Mouse (Mus musculus): ENCODE measurements around the gene Alg9. TPM values are rescaled to one million over a fixed set of nuclear protein-coding genes. Genes with fewer than 3 reads are reported as not detected.

Gene Alg9
- polyA plus RNA-seq, 1 experiment = 23.2 TPM

DNA sequence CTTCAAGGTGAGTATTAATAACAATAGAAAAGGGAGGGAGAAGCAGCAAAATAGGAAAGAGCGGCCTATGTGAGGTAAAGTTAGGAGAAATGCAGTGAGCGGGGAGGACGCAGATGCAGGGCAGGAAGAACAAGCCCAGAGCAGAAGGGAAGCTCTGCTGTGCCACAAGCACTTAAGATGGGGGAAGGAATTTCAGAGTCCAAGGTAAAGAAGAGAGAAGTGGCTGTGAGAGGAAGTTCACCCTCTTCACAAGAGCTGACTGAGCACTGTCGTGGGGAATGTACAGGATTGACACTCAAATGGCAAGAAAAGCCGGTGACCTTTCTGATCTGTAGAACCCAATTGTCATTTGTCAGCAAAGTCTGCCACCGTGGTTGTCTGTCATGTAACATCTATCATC lies 43.2 kb downstream of the Alg9 start:
- no peaks in the 10 kb centered on the region for H3K27me3 ChIP-seq (ENCODE audit: control insufficient read depth, insufficient read depth, low read length)
- no peak for DNase-seq
- 52% methylated on average over 6 of the region's 6 CpGs for WGBS
- H3K4me3 ChIP-seq (ENCODE audit: control insufficient read depth, insufficient read depth, low read length) = no peak overlapping the region
- H3K27ac ChIP-seq (ENCODE audit: control insufficient read depth, insufficient read depth, low read length) = no peak overlapping the region
- TF ChIP-seq CTCF (IDR thresholded peaks at IDR 0.05; ENCODE audit: borderline replicate concordance, control insufficient read depth, extremely low read depth, insufficient read depth, low read length, poor library complexity) = no peak
- no peak for TF ChIP-seq POLR2A (IDR thresholded peaks at IDR 0.05; ENCODE audit: control insufficient read depth, extremely low read depth, insufficient read depth, low read length, poor library complexity)
- 0 out of 2 replicates have a peak, but pooled peaks cover 4% of the 10 kb centered on the region for H3K4me1 ChIP-seq (replicated peaks; ENCODE audit: control insufficient read depth, insufficient read depth, low read length)
- H3K36me3 ChIP-seq (ENCODE audit: control insufficient read depth, insufficient read depth, low read length) = no peaks in the 10 kb centered on the region

DNA sequence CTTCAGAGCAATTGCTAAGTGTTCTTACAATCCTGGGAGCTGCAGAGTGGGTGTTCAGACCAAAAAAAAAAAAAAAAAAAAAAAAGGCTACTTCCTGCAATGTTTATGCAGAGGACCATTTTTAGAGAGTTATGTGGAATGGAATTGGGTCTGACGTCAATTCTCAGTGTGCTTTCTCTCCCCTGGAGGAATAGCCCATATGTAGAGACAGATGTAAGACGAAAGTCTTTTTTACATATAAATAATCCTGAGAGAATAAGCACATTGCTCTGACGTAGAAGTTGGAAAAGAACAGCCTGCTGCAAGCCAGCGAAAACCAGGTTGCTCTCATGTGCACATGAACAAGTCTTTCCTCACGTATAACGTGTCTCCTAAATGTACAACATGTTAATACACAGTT lies 44.9 kb downstream of the Alg9 start:
- Histone ChIP-seq H3K27ac (ENCODE audit: control insufficient read depth, insufficient read depth, low read length) (no peak overlapping the region), H3K4me3 (ENCODE audit: control insufficient read depth, insufficient read depth, low read length) (no peak overlapping the region), H3K36me3 (ENCODE audit: control insufficient read depth, insufficient read depth, low read length) (no peaks in the 10 kb centered on the region), H3K27me3 (ENCODE audit: control insufficient read depth, insufficient read depth, low read length) (no peaks in the 10 kb centered on the region), H3K4me1 (replicated peaks; ENCODE audit: control insufficient read depth, insufficient read depth, low read length) (0 out of 2 replicates have a peak, but pooled peaks cover 4% of the 10 kb centered on the region)
- TF ChIP-seq CTCF (IDR thresholded peaks at IDR 0.05; ENCODE audit: borderline replicate concordance, control insufficient read depth, extremely low read depth, insufficient read depth, low read length, poor library complexity) = no peak
- TF ChIP-seq POLR2A (IDR thresholded peaks at IDR 0.05; ENCODE audit: control insufficient read depth, extremely low read depth, insufficient read depth, low read length, poor library complexity) = no peak
- no peak for DNase-seq
- WGBS = 96% methylated on average over 6 of the region's 6 CpGs

DNA sequence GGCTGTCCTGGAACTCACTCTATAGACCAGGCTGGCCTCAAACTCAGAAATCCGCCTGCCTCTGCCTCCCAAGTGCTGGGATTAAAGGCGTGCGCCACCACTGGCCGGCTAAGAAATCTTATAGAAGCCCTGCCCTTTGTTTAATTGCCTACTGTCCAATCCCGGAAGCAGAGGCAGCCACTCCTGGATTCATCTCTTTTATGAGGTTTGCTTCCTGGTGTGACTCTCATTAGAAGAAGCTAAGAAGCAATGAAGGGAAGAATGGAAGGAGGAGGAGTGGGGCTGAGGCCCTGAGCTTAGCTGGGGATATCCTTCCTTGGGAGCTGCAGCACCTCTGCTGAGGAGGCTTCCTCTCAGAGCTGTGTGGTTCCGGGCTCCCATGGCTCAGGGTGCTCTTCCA lies 46.8 kb downstream of the Alg9 start:
- Histone ChIP-seq H3K4me3 (ENCODE audit: control insufficient read depth, insufficient read depth, low read length) (no peak overlapping the region), H3K27me3 (ENCODE audit: control insufficient read depth, insufficient read depth, low read length) (no peaks in the 10 kb centered on the region), H3K27ac (ENCODE audit: control insufficient read depth, insufficient read depth, low read length) (no peak overlapping the region), H3K4me1 (replicated peaks; ENCODE audit: control insufficient read depth, insufficient read depth, low read length) (0 out of 2 replicates have a peak, but pooled peaks cover 4% of the 10 kb centered on the region), H3K36me3 (ENCODE audit: control insufficient read depth, insufficient read depth, low read length) (no peaks in the 10 kb centered on the region)
- TF ChIP-seq CTCF (IDR thresholded peaks at IDR 0.05; ENCODE audit: borderline replicate concordance, control insufficient read depth, extremely low read depth, insufficient read depth, low read length, poor library complexity) (no peak), POLR2A (IDR thresholded peaks at IDR 0.05; ENCODE audit: control insufficient read depth, extremely low read depth, insufficient read depth, low read length, poor library complexity) (no peak)
- 98% methylated on average over 6 of the region's 6 CpGs for WGBS
- DNase-seq = no peak

DNA sequence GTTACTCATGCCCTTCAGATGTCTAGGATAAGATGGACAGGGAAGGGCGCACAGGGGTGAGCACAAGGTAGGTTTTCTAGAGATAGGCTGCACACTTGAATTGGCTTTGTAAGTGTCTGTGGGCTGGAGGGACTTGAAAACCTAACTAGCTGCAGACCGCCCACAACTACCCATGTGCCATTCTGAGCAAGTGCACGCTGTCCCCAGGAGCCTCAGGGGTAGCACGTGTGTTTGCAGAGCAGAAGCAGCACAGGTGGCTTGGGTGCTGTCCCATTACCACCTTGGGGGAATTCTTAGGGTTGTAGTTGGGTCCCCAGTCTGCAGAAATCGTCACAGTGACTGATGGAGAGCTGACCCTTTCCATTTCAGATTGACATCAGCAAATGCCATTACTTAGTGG lies 47.4 kb downstream of the Alg9 start:
- 96% methylated on average over 5 of the region's 5 CpGs for WGBS
- H3K27ac ChIP-seq (ENCODE audit: control insufficient read depth, insufficient read depth, low read length) = no peak overlapping the region
- TF ChIP-seq CTCF (IDR thresholded peaks at IDR 0.05; ENCODE audit: borderline replicate concordance, control insufficient read depth, extremely low read depth, insufficient read depth, low read length, poor library complexity) (no peak), POLR2A (IDR thresholded peaks at IDR 0.05; ENCODE audit: control insufficient read depth, extremely low read depth, insufficient read depth, low read length, poor library complexity) (no peak)
- DNase-seq = no peak
- 0 out of 2 replicates have a peak, but pooled peaks cover 4% of the 10 kb centered on the region for H3K4me1 ChIP-seq (replicated peaks; ENCODE audit: control insufficient read depth, insufficient read depth, low read length)
- H3K27me3 ChIP-seq (ENCODE audit: control insufficient read depth, insufficient read depth, low read length) = no peaks in the 10 kb centered on the region
- no peaks in the 10 kb centered on the region for H3K36me3 ChIP-seq (ENCODE audit: control insufficient read depth, insufficient read depth, low read length)
- H3K4me3 ChIP-seq (ENCODE audit: control insufficient read depth, insufficient read depth, low read length) = no peak overlapping the region

DNA sequence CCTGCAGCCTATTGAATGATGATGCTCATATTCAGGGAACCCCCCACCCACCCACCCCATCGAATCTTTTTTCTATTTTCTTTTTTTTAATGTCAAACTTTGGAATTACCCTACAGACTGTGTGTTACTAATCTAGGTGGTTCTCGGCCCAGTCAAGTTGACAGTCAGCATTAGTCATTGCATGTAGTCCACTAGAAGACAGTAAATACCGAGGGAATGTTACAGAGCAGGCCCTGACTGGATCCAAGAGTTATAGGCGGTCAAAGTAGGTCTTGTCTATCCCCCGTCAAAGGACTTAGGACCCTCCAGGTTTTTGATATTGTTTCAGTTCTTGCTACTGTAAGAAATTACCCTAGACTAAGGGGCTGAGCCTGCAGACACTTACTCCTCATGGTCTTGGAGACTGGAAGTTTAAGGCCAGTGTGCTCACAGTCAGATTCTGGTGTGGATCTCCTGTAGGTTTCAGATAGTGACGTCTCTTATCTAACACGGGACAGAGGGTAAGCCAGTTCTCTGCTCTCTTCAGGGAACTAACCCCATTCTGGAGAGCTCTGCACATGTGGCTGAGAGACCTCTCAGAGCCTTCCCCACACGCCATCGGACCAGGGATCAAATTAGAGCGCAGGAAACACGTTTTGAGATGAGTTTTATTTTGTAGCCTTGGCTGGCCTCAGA lies 49.1 kb downstream of the Alg9 start:
- 95% methylated on average over 11 of the region's 11 CpGs for WGBS
- TF ChIP-seq CTCF (IDR thresholded peaks at IDR 0.05; ENCODE audit: borderline replicate concordance, control insufficient read depth, extremely low read depth, insufficient read depth, low read length, poor library complexity) = no peak
- TF ChIP-seq POLR2A (IDR thresholded peaks at IDR 0.05; ENCODE audit: control insufficient read depth, extremely low read depth, insufficient read depth, low read length, poor library complexity) = no peak
- Histone ChIP-seq H3K4me1 (replicated peaks; ENCODE audit: control insufficient read depth, insufficient read depth, low read length) (no peaks in the 10 kb centered on the region), H3K27ac (ENCODE audit: control insufficient read depth, insufficient read depth, low read length) (no peak overlapping the region), H3K27me3 (ENCODE audit: control insufficient read depth, insufficient read depth, low read length) (no peaks in the 10 kb centered on the region), H3K36me3 (ENCODE audit: control insufficient read depth, insufficient read depth, low read length) (no peaks in the 10 kb centered on the region), H3K4me3 (ENCODE audit: control insufficient read depth, insufficient read depth, low read length) (no peak overlapping the region)
- DNase-seq = no peak

DNA sequence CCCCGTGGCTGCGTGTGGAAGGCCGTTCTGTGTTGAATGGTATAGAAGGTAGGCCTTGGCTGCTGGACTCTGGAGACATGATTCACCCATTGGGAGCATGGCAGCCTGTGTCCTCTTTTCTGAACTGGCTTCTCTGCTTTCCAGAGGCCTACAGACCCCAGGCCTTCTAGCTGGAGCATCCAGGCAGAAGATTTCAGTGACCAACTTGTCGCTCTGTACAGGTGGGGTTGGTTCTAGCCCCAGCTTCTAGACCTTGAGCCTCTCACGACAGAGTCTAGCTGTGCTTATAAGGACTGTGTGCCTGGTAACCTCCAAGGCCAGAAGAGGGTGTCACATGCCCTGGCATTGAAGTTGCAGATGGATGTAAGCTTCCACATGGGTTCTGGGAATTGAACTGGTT lies 56.7 kb downstream of the Alg9 start:
- WGBS = 94% methylated on average over 5 of the region's 5 CpGs
- Histone ChIP-seq H3K4me1 (replicated peaks; ENCODE audit: control insufficient read depth, insufficient read depth, low read length) (peaks cover 6% of the 10 kb centered on the region; the same call in 1 of the 2 replicates), H3K4me3 (ENCODE audit: control insufficient read depth, insufficient read depth, low read length) (no peak overlapping the region), H3K27me3 (ENCODE audit: control insufficient read depth, insufficient read depth, low read length) (no peaks in the 10 kb centered on the region), H3K27ac (ENCODE audit: control insufficient read depth, insufficient read depth, low read length) (no peak overlapping the region), H3K36me3 (ENCODE audit: control insufficient read depth, insufficient read depth, low read length) (no peaks in the 10 kb centered on the region)
- no peak for DNase-seq
- TF ChIP-seq POLR2A (IDR thresholded peaks at IDR 0.05; ENCODE audit: control insufficient read depth, extremely low read depth, insufficient read depth, low read length, poor library complexity) = no peak
- no peak for TF ChIP-seq CTCF (IDR thresholded peaks at IDR 0.05; ENCODE audit: borderline replicate concordance, control insufficient read depth, extremely low read depth, insufficient read depth, low read length, poor library complexity)

Measured in thymus, adult 2 months (tissue).